Mouse (Mus musculus): ENCODE measurements around the gene Ptprf. TPM values are rescaled to one million over a fixed set of nuclear protein-coding genes. Genes with fewer than 3 reads are reported as not detected.

Ptprf gene
- polyA plus RNA-seq, 1 experiment, result 86.5 TPM

DNA sequence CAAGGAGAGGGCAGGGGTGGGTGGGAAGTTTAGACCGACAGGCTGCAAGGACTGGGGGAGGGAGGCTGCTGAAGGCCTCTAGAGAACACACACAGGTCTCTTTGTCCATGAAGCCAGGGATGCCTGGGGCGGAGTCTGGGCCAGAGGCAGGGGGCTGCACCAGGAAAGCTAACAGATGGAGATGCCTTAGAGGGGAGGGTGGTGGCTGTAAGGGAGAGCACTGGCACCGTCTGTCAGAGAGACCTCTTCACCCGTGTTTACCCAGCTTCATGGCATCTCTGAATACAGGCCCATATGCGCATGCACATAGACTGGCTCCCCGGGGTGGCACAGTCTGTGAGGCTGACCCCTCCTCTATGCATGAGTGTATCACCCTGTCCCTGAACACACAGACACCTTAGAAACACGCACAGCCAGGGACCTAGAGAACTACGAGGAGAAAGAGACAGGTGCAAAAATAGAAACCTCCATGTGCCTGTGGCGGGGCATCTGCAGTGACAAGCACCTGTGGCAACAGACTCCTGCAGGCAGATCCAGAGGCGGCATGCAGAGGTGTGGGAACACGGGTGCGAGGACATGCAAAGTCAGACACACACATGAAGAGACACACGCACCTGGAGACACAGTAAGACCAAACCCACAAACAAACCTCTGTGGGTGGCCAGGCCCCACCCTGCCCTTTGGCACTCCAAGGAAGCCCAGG is 29.3 kb downstream of the Ptprf start:
- DNase-seq (ENCODE audit: low read depth, low spot score), result no peak
- WGBS, result 49% methylated on average over 13 of the region's 13 CpGs

DNA sequence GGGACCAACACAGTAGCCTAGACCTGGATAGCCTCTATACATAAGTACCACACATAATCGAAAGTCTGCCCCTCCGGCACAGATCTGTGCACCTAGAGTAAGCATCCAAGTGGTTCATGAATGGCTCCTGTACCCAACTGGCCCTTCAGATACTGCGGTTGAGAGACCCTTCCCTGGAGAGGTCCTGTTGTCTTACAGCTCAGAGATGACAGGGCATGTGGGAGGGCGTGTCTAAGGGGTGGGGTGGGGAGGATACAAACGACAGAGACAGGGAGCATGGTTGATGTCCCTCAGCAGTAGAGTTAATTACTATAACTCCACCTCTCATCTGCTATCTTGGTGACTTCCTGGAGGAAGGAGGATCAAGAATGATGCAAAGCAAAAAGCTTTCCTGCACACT is 29.9 kb downstream of the Ptprf start:
- DNase-seq (ENCODE audit: low read depth, low spot score), result no peak
- WGBS, result 14% methylated on average over 5 of the region's 5 CpGs

DNA sequence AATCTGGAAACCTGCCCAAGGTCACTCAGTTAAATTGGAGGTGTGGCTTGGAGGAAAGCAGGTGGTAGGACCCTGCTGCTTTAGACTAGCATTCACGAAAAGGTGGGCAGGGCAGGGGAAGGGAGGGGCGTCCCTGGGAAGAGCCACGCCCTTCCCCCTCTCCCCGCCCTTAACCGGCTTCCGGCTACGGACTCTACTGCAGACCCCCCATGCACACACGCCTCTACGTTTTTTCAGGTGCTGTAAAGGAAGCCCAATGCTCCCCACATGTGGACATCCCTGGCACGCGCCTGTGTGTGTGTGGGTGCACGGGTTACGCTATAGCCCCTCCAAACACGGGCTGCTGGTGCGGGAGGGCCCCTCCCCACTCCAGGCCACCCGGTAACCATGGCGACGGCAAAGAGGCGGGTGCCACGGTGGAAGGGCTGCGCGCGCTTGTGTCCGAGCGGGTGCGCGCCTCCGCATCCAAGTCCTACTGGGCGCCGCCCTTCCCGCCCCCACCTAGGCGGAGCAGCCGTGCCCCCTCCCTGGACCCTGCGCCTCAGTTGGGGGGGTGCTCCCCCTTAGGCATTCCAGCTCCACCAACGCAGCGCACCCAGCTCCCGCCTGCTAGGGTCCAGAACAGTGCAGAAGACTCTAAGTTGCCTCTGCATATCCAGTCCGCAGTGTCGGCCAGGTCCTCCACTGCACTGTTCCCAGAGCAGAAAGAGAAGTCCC is 30.5 kb downstream of the Ptprf start:
- DNase-seq (ENCODE audit: low read depth, low spot score), result no peak
- WGBS, result 2% methylated on average over 39 of the region's 39 CpGs

DNA sequence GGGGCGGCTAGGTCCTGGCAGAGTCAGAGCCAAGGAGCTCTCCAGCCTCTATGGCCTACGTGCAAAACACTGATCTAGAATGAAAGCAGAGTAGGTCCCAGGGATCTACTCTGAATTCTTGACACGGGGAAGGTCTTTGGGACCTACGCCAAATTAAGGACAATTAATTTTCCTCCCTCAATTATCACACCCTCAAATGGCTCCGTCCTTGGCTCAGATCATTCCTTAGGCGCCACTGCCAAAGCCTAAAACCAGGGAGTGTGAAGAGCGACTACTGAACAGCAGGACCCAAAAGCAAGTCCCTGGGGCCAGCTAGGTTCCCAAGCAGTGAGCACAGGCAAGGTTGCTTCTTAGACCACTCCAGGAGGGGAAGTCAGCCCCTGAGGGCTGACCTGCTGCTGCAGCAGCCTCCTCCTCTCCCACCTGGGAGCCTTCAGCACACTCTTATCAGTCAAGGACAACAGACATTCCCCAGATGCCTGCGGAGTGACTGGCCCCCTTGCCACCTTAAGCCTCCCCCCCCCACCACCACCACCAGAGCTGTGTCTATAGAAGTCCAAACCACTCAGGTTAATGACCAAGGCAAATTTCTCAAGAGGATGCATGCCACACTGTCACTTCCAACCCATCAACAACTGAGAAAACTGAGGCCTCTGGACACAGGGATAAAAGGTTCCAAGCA is 31.3 kb downstream of the Ptprf start:
- no peak for DNase-seq (ENCODE audit: low read depth, low spot score)
- WGBS, result 83% methylated on average over 8 of the region's 8 CpGs

DNA sequence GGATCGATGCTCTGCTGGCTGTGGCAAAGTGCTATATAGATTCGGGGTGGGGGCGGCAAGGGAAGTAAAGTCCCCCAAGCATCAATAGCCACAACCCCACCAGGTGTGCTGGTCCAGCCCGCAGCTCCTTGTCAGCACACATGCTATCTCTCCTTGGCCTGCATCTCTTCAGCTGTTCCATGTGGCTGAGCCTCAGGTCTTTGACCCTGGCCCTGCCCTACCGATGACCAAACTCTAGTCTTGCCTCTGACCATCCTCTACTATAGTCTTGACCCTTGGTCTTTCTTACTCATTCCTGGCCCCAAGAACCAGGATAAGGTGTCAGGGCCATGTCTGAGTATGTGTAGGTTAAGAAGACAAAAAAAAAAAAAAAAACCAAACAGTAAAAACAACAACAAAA is 33.2 kb downstream of the Ptprf start:
- WGBS, result 86% methylated on average over 5 of the region's 5 CpGs
- DNase-seq (ENCODE audit: low read depth, low spot score), result no peak

DNA sequence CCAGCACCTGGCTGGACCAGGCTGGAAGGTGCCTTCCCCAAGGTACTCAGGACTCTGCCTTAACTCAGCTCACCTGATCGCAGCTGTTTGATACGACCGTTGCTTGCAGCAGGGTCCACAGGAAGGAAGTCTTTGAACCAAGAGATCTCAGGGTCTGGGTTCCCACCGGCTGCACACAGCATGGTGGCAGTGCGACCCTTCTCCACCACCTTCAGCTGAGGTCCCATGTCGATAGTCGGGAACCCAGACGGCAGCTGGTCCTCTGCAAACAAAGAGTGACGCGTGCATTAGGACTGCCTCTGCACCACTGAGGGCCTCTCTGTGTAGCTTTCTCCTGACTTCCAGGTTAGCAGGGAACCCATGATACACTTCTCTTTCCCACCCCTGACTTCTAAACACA is 33.8 kb downstream of the Ptprf start:
- 70% methylated on average over 10 of the region's 10 CpGs for WGBS

DNA sequence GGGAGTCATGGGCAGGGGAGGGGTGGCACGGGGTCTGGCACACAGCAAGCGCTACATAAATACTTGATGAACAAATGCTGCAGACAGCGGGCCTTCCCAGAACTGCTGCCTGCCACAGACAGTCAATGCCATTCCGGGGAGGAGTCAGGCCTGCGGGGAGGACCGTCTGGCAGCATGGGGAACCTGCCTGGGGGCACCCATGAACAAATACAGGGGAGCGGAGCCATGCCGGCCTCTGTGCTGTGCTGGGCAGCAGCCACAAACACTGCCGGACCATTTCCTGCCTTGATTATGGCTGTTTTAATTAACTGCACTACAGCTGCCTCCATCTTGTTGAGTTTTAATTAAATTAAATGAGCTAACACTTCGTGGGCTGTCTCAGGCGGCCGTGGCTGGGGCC is 35.0 kb downstream of the Ptprf start:
- DNase-seq (ENCODE audit: low read depth, low spot score), result no peak
- 85% methylated on average over 12 of the region's 12 CpGs for WGBS

More for the DNA sequence above, 33.8 kb downstream of the Ptprf start:
- DNase-seq (ENCODE audit: low read depth, low spot score), result no peak

DNA sequence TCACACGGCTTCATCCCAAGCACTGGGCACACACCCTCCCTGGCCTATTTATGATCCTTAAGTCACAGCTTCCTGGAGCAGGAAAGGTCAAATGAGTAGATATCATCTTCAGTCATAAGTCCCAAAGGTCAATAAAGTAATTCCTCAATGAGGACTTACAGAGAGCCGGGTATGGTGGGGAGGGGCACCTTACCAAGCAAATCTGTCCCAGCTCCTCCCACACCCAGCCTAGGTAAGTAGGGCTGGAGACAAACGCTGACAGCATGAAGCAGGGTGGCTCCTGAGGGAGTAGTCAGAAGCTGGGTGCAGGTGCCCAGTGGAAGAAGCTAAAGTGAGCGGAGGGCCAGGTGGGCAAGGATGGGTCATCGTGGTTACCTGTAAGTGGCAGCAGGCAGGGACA is 36.3 kb downstream of the Ptprf start:
- DNase-seq (ENCODE audit: low read depth, low spot score), result no peak
- WGBS, result 58% methylated on average over 5 of the region's 5 CpGs

DNA sequence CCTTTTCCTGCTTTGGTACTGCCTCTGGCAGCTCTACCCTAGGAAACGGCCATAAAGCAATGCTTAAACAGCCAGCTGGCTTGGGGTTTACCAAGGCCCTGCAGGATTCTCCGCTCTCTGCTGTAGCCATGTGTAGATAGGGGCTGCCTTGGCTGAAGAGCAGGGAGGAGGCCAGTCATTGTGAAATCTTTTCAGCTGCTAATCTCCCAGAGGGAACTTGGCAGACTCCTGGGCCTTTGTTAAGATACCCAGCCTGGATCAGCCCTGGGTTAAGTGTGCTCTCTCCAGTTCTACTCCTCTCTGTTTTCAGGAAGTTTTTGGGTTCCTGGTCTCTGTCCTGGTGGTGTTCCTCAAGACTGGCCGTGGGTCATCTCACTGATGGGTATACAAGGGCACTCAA is 43.9 kb downstream of the Ptprf start:
- DNase-seq (ENCODE audit: low read depth, low spot score), result no peak
- 79% methylated on average over 3 of the region's 3 CpGs for WGBS

DNA sequence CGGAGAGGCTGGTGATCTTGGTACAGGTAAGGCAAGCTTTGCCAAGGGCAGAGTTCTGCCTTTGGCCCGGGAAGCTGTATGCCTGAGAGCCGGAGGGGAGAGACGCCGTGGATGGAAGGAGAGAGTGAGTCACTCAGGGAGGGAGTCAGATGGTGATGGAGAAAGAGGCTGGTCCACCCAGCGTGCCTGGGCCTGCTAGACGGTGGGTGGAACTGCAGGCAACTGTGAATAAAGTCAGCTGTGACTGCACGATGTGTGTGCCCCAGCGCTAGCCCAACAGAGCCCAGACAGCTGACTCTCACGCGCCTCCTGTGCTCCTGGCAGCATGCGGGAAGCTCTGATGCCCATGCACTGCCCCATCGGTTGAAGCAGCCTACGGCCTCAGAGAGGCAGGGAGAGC is 45.4 kb downstream of the Ptprf start:
- WGBS, result 77% methylated on average over 14 of the region's 14 CpGs
- DNase-seq (ENCODE audit: low read depth, low spot score), result no peak

DNA sequence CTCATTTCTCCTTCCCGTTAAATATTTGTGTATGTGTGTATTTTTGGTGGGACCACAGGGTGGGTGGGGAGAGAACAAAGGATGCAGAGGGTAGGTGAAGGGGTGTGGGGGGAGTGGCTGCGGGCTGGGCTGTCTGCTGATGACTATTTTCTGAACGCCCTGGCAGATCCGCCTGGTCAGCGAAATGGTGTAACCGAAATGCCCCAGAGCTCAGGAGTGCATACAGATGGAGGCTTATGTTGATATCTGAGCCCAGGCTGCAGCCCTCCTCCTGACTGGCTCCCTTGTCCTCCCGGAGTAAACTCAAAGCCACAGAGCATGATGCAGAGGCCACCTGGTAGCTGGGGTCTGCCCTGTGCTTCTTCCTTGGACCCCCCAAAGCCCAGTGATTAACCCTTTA is 47.4 kb downstream of the Ptprf start:
- DNase-seq (ENCODE audit: low read depth, low spot score), result no peak
- WGBS, result 79% methylated on average over 7 of the region's 7 CpGs

DNA sequence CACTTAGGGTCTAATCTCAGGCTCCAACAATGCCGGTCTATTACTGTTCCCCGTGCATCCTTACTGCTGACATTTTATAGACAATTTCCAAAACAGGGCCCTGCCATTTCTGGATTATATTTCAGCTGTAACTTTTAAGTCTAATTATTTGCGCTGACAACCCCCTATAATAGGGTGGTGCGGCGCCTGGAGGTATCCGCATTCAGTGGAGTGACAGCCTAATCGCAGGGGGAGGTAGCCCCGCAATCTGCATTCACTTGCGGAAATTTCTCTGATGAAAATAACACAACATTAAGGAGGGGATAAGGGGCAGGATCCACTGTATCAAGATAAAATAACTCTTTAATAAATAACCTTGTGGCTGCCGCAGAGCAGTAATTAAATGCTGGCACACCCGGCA is 47.9 kb downstream of the Ptprf start:
- no peak for DNase-seq (ENCODE audit: low read depth, low spot score)
- WGBS, result 94% methylated on average over 11 of the region's 11 CpGs

DNA sequence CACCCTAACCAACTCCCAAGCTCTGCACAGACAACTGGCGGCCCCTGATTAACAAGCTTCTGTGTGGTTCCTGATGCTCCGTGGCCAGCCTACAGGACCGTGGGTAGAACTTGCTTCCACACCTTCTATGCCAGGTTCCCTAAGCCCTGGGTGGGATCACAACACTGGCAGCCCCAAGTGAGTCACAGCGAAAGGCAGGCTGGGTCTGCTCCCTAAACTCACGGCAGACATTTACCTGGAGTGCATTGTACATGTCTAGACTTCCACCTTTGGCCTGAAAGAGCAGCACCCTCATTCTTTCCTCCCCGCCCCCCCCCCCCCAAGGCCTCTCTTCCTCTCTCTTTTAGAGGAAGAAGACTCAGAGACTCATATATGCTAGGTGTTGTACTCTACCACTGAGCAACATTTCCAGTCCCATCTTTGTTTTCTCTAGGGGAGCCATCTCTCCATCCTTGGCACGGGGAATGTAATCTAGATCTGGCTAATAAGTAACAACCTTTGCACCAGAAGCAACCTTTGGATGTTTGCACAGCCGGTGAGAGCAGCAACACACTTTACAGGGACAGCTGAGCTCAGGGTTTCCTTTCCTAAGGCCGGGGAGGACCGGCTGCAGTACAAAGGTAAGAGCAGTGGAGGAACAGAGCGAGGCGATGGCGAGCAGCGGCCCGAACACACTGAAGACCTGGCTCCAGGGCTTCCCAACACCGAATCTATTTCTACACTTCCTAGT is 51.1 kb downstream of the Ptprf start:
- peak; percentile 95 for DNase-seq (ENCODE audit: low read depth, low spot score)

DNA sequence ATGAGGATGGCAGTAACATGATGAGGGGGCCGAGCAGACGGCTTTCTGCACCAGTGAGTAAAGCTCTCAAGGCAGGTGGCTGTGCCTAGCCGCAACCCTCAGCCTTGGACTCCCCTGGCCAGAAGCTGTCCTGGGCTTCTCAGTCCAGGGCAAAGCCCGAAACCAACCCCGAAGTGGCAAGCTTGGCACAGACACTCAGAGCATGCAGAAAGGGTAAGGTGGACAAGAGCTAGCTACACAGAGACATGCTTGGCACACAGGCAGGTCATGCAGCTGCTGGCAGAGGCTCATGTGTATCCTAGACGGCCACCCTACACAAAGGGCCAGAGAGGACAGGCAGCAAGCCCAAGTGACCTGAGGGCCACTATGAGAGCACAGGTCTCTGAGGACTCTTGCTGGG is 52.5 kb downstream of the Ptprf start:
- no peak for DNase-seq (ENCODE audit: low read depth, low spot score)
- WGBS, result 94% methylated on average over 6 of the region's 6 CpGs

More for the DNA sequence above, 51.1 kb downstream of the Ptprf start:
- WGBS, result 42% methylated on average over 16 of the region's 16 CpGs

DNA sequence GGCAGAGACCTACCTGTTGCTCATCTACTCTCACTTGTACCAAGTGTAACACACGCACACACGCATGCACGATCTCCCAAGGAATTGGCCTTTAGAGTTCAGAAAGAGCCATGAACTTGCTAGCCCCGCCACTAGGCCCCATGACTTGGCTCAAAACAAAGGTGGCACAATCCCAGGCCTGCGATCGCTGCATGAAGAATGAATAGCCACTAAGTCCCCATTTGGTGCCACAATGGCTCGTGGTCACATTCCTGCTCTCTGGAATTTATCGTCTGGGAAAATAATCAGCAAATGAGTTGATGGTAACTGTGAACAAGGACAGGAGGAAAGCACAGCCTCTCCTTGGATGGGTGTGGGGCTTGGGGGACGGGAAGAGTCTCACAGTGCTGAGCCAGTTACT is 54.3 kb downstream of the Ptprf start:
- no peak for DNase-seq (ENCODE audit: low read depth, low spot score)
- WGBS, result 90% methylated on average over 9 of the region's 9 CpGs

DNA sequence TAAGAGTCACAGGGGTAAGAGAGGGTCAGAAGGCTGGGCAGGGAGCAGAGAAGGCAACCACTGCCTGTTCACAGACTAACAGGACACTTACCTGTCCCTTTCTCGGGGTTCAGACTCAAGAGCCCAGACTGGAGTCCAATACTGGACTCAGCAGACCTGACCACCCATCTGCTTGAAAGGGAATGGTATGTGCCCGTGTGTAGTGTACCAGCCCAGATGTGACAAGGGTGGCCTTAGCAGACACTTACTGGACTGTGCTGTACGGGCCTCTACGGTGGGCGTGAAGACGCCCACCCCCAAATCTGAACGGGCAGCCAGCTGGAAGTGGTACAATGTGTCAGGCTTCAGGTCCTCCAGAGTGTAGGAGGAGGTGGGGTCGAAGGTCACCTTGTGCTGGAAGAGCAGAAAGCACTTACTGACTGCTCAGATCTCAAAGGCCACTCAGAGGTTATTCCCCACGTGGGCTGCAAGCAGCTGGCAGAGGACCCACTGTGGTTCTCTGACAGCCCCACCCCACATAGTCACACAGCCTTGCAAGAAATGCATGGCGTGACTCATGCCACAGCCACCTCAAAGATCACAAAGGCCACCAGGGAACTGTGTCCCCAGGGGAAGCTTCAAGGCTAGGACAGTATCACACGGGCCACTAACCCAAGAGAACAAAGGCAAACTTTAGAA is 56.4 kb downstream of the Ptprf start:
- WGBS, result 67% methylated on average over 11 of the region's 11 CpGs

DNA sequence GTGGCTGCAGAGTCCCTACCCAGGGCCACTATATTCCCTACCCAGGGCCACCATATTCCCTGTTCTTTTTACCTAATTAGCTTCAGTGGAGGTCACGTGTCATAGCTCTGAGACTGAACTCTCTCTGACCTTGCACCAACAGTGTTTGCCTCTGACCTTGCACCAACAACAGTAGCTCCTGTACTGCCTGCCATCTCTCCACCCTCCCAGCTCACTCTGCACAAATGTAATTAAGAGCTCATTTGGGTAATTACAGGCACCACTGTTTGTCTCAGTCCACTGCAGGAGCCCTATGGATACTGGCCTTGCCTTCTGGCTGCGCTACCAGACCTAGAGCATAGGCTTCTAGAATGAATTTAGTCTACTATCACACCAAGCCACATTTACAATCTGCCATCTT is 57.3 kb downstream of the Ptprf start:
- DNase-seq (ENCODE audit: low read depth, low spot score), result no peak
- 63% methylated on average over 2 of the region's 2 CpGs for WGBS

More for the DNA sequence above, 56.4 kb downstream of the Ptprf start:
- DNase-seq (ENCODE audit: low read depth, low spot score), result no peak

DNA sequence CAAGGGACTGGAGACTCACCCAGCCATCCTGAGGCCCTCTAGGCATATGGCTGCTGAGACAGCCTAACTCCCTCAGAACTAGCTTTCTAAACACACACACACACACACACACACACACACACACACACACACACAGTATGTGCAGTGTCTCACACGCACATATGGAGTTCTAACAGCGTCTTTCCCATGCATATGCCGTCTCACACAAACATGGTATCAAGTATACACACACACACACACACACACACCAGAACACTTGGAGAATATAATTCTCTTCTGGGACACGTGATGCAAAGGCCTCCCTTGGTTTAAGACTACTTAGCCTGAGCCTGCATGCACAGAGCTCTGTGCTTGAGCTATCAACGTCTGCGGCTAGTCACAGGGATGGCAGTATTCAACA is 59.3 kb downstream of the Ptprf start:
- DNase-seq (ENCODE audit: low read depth, low spot score), result no peak
- WGBS, result 80% methylated on average over 6 of the region's 6 CpGs

DNA sequence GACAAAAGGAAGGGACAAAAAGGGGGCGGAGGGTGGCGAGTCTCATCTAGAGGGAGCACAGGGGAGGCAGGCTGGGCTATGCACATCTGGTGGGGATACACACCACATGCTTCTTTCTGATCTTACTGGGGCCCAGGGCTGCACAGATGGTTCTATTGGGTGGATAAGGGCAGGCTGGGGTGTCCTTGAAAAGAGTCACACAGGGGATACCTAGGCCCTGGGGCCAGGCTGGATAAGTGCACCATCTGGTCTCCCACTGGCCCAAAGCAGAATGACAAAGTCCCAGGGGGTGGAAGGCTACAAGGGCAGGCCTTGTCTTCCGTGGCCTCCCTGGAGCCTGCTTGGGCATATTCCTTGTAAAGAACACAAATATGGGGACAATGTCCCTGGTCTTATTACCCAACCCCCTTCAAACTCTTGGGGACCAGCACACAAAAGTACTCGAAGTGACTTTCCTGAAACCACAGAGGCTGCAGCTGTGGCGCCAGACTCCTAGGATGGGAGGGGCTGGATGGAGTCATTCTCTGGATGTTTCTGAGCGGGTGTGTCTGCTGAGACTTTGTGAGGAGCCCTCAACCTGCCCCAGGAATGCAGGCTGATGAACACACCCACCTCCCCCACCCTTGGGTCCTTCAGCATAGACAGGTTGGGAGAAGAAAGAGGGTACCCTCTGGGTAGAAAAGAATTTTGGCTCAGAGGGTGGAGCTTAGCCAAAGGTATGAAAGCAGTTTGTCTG is 62.0 kb downstream of the Ptprf start:
- 62% methylated on average over 6 of the region's 6 CpGs for WGBS
- no peak for DNase-seq (ENCODE audit: low read depth, low spot score)
